Mouse (Mus musculus) embryo, embryonic 10 days (tissue): ENCODE measurements at regions not wholly inside any gene's neighbourhood (a gene's known extent, or its start where the extent isn't known, plus 50 kb on each side); places are given as distances from the start of the nearest gene placed in this dataset.

Experiments
- DNase-seq: peaks from one replicate; pipeline ENCODE4 v3.0.0-alpha.2; 2015; ENCODE audit warnings: low spot score

- DNase-seq: no peak
Observed at GRCm38 (mm10) chr5:43137777-43138176, 95.2 kb upstream of the Cpeb2 start.

DNA sequence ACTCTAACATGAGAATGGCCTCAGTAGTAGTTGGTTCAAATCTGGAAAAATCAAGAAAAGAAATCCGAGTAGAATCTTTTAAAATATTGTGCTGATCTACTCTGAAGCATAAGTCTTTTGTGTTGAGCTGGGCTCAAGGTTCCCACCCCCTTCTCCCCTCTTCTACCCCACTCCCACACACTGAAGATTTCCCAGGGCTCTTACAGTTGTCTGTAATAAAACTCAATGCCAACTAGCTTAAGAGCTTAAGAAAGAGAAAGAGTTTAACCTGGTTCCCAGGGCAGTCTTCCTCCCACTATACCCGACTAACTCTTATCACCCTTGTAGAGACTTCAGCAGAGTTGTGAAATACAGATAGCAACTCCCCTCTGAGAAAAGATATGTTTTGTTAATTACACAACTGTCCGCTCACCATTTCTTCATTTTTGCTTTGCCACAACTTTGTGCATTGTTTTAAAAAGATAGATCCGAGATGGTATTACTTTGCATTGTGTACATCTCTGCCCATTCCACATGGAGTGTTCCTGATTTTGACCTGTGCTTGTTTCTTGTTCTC, 94.0 kb upstream of the Cpeb2 start:
- DNase-seq: no peak

DNA sequence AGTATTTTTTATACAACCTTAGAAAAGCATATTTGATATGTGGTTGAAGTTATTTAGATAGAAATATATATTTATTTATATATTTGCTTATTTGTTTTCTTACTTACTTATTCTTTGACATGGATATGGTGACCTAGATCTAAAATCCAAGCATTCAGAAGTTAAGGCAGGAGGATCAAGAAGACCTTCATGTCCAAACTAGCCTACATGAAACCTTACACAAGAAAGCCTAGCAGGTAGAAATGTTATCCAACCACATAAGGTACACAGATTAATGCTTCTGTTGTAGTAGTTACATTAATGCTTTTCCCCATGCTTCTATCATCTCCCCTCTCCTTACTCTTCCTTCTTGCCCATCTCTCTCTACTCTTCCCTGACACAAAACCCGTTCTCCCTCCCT, 93.2 kb upstream of the Cpeb2 start:
- no peak for DNase-seq

- no peak for DNase-seq
Observed at GRCm38 (mm10) chr5:43145939-43146338, 87.0 kb upstream of the Cpeb2 start.

GRCm38 (mm10) chr5:43146928-43147327, 86.0 kb upstream of the Cpeb2 start:
- DNase-seq: no peak

DNA sequence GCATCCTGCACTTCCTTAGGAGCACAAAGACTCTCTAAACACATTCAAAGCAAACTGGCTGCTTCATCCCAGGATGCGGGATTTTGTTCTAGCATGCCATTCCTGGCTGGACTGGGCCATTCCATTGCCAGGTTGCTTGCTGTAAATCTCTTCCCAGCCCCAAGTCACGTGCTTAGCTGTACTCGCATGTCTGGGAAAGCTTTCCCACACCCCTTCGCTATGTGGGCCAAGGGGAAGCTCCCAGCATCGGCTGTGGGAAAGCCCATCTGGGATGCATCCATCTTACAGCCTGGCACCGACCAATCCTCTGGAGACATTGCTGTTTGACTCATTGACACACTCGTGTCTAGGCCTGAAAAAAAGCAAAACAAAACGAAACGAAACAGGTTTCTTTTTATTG, 84.5 kb upstream of the Cpeb2 start:
- DNase-seq: peak; percentile 47

DNA sequence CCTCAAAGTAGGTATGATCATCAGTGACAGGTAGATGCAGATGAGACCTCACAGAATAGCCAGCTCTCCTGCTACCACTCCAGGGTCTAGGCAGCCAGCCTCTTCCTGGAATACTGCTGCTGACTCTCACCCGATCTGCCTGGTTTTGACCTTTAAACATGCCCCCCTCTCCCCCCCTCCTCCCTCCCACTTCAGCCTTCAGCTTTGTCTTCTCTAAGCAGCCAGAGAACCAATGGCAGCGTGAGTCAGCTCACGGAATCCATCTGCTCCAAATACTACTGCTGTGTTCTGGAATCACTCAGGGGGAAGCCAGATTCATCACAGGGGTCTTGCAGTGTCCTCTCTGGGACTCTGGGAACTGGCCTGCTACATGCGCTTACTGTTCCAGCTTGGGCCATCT, 83.4 kb upstream of the Cpeb2 start:
- peak; percentile 13 for DNase-seq

- DNase-seq: no peak
Observed at GRCm38 (mm10) chr5:43151099-43151774, 81.7 kb upstream of the Cpeb2 start.

GRCm38 (mm10) chr5:43152119-43152611, 80.8 kb upstream of the Cpeb2 start:
- no peak for DNase-seq

GRCm38 (mm10) chr5:43152881-43153280, 80.1 kb upstream of the Cpeb2 start:
- DNase-seq: no peak

GRCm38 (mm10) chr5:43156771-43157170, 76.2 kb upstream of the Cpeb2 start:
- no peak for DNase-seq

GRCm38 (mm10) chr5:43160140-43160539, 72.8 kb upstream of the Cpeb2 start:
- DNase-seq: no peak

DNA sequence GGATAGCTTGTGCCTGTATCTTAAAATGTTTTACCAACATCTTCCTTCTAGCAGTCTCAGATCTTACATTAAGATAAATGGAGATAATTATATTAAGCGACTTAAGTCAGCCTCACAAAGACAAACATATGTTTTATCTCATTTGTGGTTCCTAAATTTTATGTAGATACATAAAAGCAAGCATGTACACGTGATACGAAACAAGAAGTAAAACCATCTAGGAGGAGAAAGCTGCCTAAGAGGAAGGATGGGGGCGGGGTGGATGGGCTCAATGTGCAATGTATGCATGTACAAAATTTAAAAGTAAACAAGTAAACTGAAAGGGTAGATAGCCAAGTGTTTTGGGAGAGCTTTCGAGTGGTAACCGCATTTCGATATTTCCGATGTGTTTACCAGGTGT, 51.5 kb upstream of the Cpeb2 start:
- DNase-seq: no peak
